Mouse (Mus musculus) ES-Bruce4 (cell line): ENCODE measurements around the gene Gm17545. TPM values are rescaled to one million over a fixed set of nuclear protein-coding genes. Genes with fewer than 3 reads are reported as not detected.

Experiments used
- H3K27ac ChIP-seq: 2 replicates; pipeline ENCODE4 v1.5.1; 2012; ENCODE audit warnings: low read length, inconsistent platforms; ENCODE audit not compliant: insufficient read depth
- H3K27me3 ChIP-seq: 2 replicates; pipeline ENCODE4 v1.6.1; 2012; ENCODE audit warnings: mild to moderate bottlenecking, low read length, inconsistent platforms; ENCODE audit not compliant: control insufficient read depth, poor library complexity, insufficient read depth, severe bottlenecking
- H3K36me3 ChIP-seq: 2 replicates; pipeline ENCODE4 v1.6.1; 2012; ENCODE audit warnings: inconsistent platforms, mild to moderate bottlenecking, low read length, moderate library complexity; ENCODE audit not compliant: control insufficient read depth, poor library complexity, insufficient read depth, severe bottlenecking
- H3K4me1 ChIP-seq: one replicate; pipeline ENCODE4 v1.8.1; 2011; ENCODE audit warnings: low read length; ENCODE audit not compliant: control insufficient read depth, insufficient read depth
- H3K4me3 ChIP-seq: 2 replicates; pipeline ENCODE4 v1.5.1; 2011; ENCODE audit warnings: low read depth, mild to moderate bottlenecking, low read length
- H3K9ac ChIP-seq: 2 replicates; pipeline ENCODE4 v1.6.1; 2012; ENCODE audit warnings: low read depth, mild to moderate bottlenecking, inconsistent platforms; ENCODE audit not compliant: poor library complexity, severe bottlenecking
- H3K9me3 ChIP-seq: replicated peaks from 2 replicates; pipeline ENCODE4 v1.6.1; 2012; ENCODE audit warnings: mild to moderate bottlenecking, low read length, inconsistent platforms; ENCODE audit not compliant: control insufficient read depth, poor library complexity, insufficient read depth, severe bottlenecking
- CTCF ChIP-seq: IDR thresholded peaks from one replicate; pipeline ENCODE4 v1.8.1; 2011; ENCODE audit warnings: low read depth, low read length
- EP300 ChIP-seq: IDR thresholded peaks from 2 replicates; pipeline ENCODE4 v1.6.1; 2011; ENCODE audit warnings: low read depth, low read length; ENCODE audit not compliant: insufficient read depth
- POLR2A ChIP-seq: IDR thresholded peaks from one replicate; pipeline ENCODE4 v1.8.1; 2011; ENCODE audit warnings: low read length; ENCODE audit not compliant: insufficient read depth
- polyA plus RNA-seq: library from polyadenylated mRNA; stranded (reverse); fragments of >200 nt; gene quantifications from 2 replicates; pipeline ENCODE4 v1.2.4, GENCODE M21; 2011; ENCODE audit warnings: low read depth; ENCODE audit not compliant: missing spikeins, insufficient read depth, insufficient read length

Gene Gm17545
- polyA plus RNA-seq, 1 experiment, result not detected

- H3K27ac ChIP-seq, result no peak overlapping the region
Observed at GRCm38 (mm10) chr9:22416187-22416586, 37.9 kb upstream of the Gm17545 start.

GRCm38 (mm10) chr9:22417547-22417946, 36.5 kb upstream of the Gm17545 start:
- no peak overlapping the region for H3K27ac ChIP-seq
- H3K4me1 ChIP-seq, result peaks cover 1% of the 10 kb centered on the region
- H3K4me3 ChIP-seq, result no peak overlapping the region
- no peak overlapping the region for H3K9ac ChIP-seq
- H3K36me3 ChIP-seq, result no peaks in the 10 kb centered on the region
- TF ChIP-seq EP300, result no peak
- no peak for TF ChIP-seq POLR2A
- TF ChIP-seq CTCF, result no peak
- H3K9me3 ChIP-seq, result no peaks in the 10 kb centered on the region
- H3K27me3 ChIP-seq, result no peaks in the 10 kb centered on the region

More at GRCm38 (mm10) chr9:22416187-22416586, 37.9 kb upstream of the Gm17545 start:
- no peak for TF ChIP-seq EP300
- no peak for TF ChIP-seq POLR2A
- TF ChIP-seq CTCF, result no peak
- Histone ChIP-seq H3K9me3 (no peaks in the 10 kb centered on the region), H3K27me3 (no peaks in the 10 kb centered on the region), H3K9ac (no peak overlapping the region), H3K4me3 (no peak overlapping the region), H3K4me1 (peaks cover 1% of the 10 kb centered on the region), H3K36me3 (no peaks in the 10 kb centered on the region)

GRCm38 (mm10) chr9:22419877-22420276, 34.2 kb upstream of the Gm17545 start:
- Histone ChIP-seq H3K27ac (no peak overlapping the region), H3K4me1 (peaks cover 1% of the 10 kb centered on the region), H3K36me3 (no peaks in the 10 kb centered on the region), H3K4me3 (no peak overlapping the region), H3K9me3 (no peaks in the 10 kb centered on the region), H3K9ac (no peak overlapping the region), H3K27me3 (no peaks in the 10 kb centered on the region)
- no peak for TF ChIP-seq EP300

GRCm38 (mm10) chr9:22420491-22420890, 33.6 kb upstream of the Gm17545 start:
- Histone ChIP-seq H3K4me3 (no peak overlapping the region), H3K27me3 (no peaks in the 10 kb centered on the region)
- TF ChIP-seq POLR2A, result no peak
- TF ChIP-seq CTCF, result no peak
- TF ChIP-seq EP300, result no peak

GRCm38 (mm10) chr9:22422559-22422958, 31.5 kb upstream of the Gm17545 start:
- H3K36me3 ChIP-seq, result no peaks in the 10 kb centered on the region
- no peaks in the 10 kb centered on the region for H3K27me3 ChIP-seq
- TF ChIP-seq CTCF, result no peak
- no peak overlapping the region for H3K4me3 ChIP-seq
- H3K27ac ChIP-seq, result no peak overlapping the region
- no peak overlapping the region for H3K9ac ChIP-seq
- H3K9me3 ChIP-seq, result no peaks in the 10 kb centered on the region
- peaks cover 1% of the 10 kb centered on the region for H3K4me1 ChIP-seq

More at GRCm38 (mm10) chr9:22420491-22420890, 33.6 kb upstream of the Gm17545 start:
- Histone ChIP-seq H3K36me3 (no peaks in the 10 kb centered on the region), H3K9me3 (no peaks in the 10 kb centered on the region), H3K27ac (no peak overlapping the region), H3K9ac (no peak overlapping the region), H3K4me1 (peaks cover 1% of the 10 kb centered on the region)

GRCm38 (mm10) chr9:22423507-22423906, 30.6 kb upstream of the Gm17545 start:
- H3K9ac ChIP-seq, result no peak overlapping the region

GRCm38 (mm10) chr9:22424196-22424595, 29.9 kb upstream of the Gm17545 start:
- H3K27ac ChIP-seq, result no peak overlapping the region
- H3K36me3 ChIP-seq, result no peaks in the 10 kb centered on the region
- H3K9ac ChIP-seq, result no peak overlapping the region
- no peaks in the 10 kb centered on the region for H3K9me3 ChIP-seq
- H3K4me3 ChIP-seq, result no peak overlapping the region
- no peak for TF ChIP-seq POLR2A
- TF ChIP-seq CTCF, result no peak
- TF ChIP-seq EP300, result no peak
- H3K27me3 ChIP-seq, result no peaks in the 10 kb centered on the region
- H3K4me1 ChIP-seq, result peaks cover 1% of the 10 kb centered on the region

More at GRCm38 (mm10) chr9:22423507-22423906, 30.6 kb upstream of the Gm17545 start:
- Histone ChIP-seq H3K27ac (no peak overlapping the region), H3K36me3 (no peaks in the 10 kb centered on the region), H3K4me1 (peaks cover 1% of the 10 kb centered on the region), H3K9me3 (no peaks in the 10 kb centered on the region), H3K4me3 (no peak overlapping the region), H3K27me3 (no peaks in the 10 kb centered on the region)
- no peak for TF ChIP-seq POLR2A
